Mouse (Mus musculus) liver, embryonic 11.5 days (tissue): ENCODE measurements around the gene Ampd3. TPM values are rescaled to one million over a fixed set of nuclear protein-coding genes. Genes with fewer than 3 reads are reported as not detected.
A peak's percentile ranks its signal among the peaks of the same experiment; 100 is the strongest.

Experiments used
- ATAC-seq: fragments of 200-750 bp; cut with Nextera tagmentation; replicated peaks from 2 replicates; pipeline ENCODE4 v1.8.0; 2017; ENCODE audit warnings: moderate number of reproducible peaks, mild to moderate bottlenecking, moderate TSS enrichment, moderate library complexity; ENCODE audit not compliant: low FRiP score
- DNase-seq: peaks from one replicate; pipeline ENCODE4 v3.0.0-alpha.2; 2017; ENCODE audit warnings: low spot score
- H3K27ac ChIP-seq: fragments of 300-500 bp; sonication (generic); 2 replicates; pipeline ENCODE4 v1.5.1; 2014; ENCODE audit warnings: mild to moderate bottlenecking, low read depth, low read length, control low read depth
- H3K27me3 ChIP-seq: fragments of 300-500 bp; sonication (generic); replicated peaks from 2 replicates; pipeline ENCODE4 v1.6.1; 2014; ENCODE audit warnings: low read length, mixed read lengths; ENCODE audit not compliant: control insufficient read depth, insufficient read depth
- H3K36me3 ChIP-seq: fragments of 300-500 bp; sonication (generic); 2 replicates; pipeline ENCODE4 v1.6.1; 2014; ENCODE audit warnings: mild to moderate bottlenecking, low read length, moderate library complexity, mixed read lengths; ENCODE audit not compliant: control insufficient read depth, insufficient read depth
- H3K4me1 ChIP-seq: fragments of 300-500 bp; sonication (generic); replicated peaks from 2 replicates; pipeline ENCODE4 v1.6.1; 2014; ENCODE audit warnings: low read length, mixed read lengths; ENCODE audit not compliant: control insufficient read depth, insufficient read depth
- H3K4me2 ChIP-seq: fragments of 300-500 bp; sonication (generic); 2 replicates; pipeline ENCODE4 v1.6.1; 2014; ENCODE audit warnings: mild to moderate bottlenecking, control low read depth, moderate library complexity
- H3K4me3 ChIP-seq: fragments of 300-500 bp; sonication (generic); 2 replicates; pipeline ENCODE4 v1.5.1; 2014; ENCODE audit warnings: low read depth, low read length, control low read depth
- H3K9ac ChIP-seq: fragments of 300-500 bp; sonication (generic); 2 replicates; pipeline ENCODE4 v1.6.1; 2014; ENCODE audit warnings: low read depth, low read length, control low read depth
- H3K9me3 ChIP-seq: fragments of 300-500 bp; sonication (generic); 2 replicates; pipeline ENCODE4 v1.6.1; 2016; ENCODE audit warnings: low read length, inconsistent platforms, mixed read lengths; ENCODE audit not compliant: control insufficient read depth
- WGBS: fragments of 180-500 bp; shearing (Covaris S2); extraction: QIAGEN DNeasy Blood & Tissue Kit; methylation state at CpG from one replicate; pipeline ENCODE4 v1.1.7; 2014; 5-methylcytosine and 5-hydroxymethylcytosine counted together
- polyA plus RNA-seq: library from polyadenylated mRNA; unstranded; fragments of >200 nt; fragmentation: Nextera tagmentation; extraction: Ambion mirVana; gene quantifications from 2 replicates; pipeline ENCODE4 v1.2.1, GENCODE M21; 2014

The Ampd3 gene
- polyA plus RNA-seq, 1 experiment from 2014 or later = 41.1 TPM

DNA sequence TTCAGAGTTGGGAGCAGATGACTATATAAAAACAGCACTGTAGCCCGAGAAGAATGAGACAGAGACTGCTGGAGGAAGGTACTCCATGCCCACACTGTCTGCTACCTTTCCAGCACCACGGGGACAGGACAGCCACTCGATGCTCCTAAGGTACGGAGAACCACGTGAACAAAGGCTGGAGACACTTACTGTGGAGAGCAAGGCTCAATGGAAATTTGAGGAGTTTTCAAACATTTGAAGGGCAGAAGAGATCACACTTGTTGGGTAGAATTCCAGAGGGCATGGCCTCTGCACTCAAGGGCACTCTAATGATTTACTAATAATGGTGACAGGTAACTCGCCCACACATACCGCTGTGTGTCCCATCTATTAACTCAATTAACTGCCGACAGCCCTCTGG, 55.1 kb downstream of the Ampd3 start:
- WGBS = 84% methylated on average over 8 of the region's 8 CpGs
- Histone ChIP-seq H3K27me3 (no peaks in the 10 kb centered on the region), H3K27ac (no peak overlapping the region), H3K4me2 (no peak overlapping the region), H3K36me3 (peaks cover 15% of the 10 kb centered on the region), H3K4me1 (peaks cover 31% of the 10 kb centered on the region), H3K9ac (no peak overlapping the region), H3K4me3 (no peak overlapping the region), H3K9me3 (no peaks in the 10 kb centered on the region)
- no peak for ATAC-seq
- DNase-seq = no peak

DNA sequence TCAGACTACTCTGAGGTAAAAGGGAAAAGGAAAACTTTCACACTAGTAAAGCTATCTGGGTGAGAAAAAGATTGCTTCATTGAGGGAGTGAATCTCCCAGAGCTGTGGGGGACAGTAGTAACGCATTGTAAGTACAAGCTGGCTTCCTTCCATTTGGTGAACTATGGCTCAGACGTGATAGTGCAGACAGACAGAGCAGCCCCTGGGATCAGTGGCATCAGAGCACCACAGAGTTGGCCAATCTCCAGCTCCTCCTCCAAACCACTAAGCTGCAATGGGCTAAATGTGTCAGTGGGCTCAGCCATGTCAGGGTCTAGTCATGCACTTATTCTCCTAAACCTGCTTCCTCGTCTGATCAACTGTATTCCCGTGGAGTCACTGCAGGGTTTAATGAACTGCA, 55.6 kb downstream of the Ampd3 start:
- no peaks in the 10 kb centered on the region for H3K27me3 ChIP-seq
- peaks cover 16% of the 10 kb centered on the region for H3K36me3 ChIP-seq
- 57% methylated on average over 4 of the region's 4 CpGs for WGBS
- peaks cover 26% of the 10 kb centered on the region for H3K4me1 ChIP-seq
- no peak overlapping the region for H3K9ac ChIP-seq
- H3K27ac ChIP-seq = no peak overlapping the region
- H3K4me3 ChIP-seq = no peak overlapping the region
- H3K4me2 ChIP-seq = no peak overlapping the region
- ATAC-seq = no peak
- no peak for DNase-seq
- H3K9me3 ChIP-seq = no peaks in the 10 kb centered on the region

DNA sequence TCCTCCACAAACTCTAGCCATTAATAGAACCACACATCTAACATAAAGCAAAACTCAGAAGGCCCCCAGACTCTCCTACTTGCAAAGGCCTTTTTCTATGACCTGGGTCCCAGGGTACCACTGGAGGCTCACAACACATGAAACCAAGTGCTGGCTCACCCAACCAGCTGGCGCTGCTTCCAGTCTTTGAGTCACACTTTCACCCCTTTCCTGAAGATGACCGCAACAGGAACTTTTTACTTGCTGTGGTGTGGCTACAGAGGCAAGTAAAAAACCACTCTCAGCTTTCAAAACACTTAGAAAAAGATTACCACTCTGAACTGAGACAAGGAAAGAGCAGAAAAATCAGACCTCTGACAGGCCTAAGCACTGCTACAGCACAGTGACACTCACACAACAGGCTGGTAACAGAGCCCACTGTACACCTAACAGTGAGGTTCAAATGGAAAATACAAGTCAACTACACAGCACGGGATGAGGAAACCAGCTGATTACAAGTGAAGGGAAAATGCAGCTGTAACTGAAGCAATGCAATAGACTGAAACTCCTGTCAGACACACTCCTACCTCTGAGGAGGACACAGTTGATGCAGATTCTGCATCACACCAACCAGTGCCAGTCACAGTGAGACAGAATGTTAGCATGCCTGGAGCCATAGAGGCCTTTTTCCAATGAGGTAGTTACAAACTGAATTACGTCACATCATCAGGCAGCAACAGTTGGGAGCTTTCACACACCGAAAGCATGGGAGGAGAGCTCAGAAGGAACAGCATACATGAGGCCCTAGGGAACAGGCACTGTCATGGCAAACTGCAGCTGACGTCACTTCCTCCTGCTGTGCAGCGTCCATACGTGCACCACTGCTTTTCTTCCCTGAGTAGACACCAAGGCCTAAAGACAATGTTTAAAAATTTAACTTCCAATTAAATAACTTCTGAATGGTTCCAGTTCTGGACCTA, 56.3 kb downstream of the Ampd3 start:
- H3K4me1 ChIP-seq = peaks cover 22% of the 10 kb centered on the region
- H3K36me3 ChIP-seq = peaks cover 21% of the 10 kb centered on the region
- ATAC-seq = no peak
- H3K4me3 ChIP-seq = no peak overlapping the region
- 86% methylated on average over 8 of the region's 8 CpGs for WGBS
- no peak for DNase-seq
- no peak overlapping the region for H3K4me2 ChIP-seq
- no peaks in the 10 kb centered on the region for H3K27me3 ChIP-seq
- 0 out of 2 replicates have a peak overlapping the region, but pooled peaks have one; percentile 5 for H3K9ac ChIP-seq
- H3K27ac ChIP-seq = no peak overlapping the region
- no peaks in the 10 kb centered on the region for H3K9me3 ChIP-seq

DNA sequence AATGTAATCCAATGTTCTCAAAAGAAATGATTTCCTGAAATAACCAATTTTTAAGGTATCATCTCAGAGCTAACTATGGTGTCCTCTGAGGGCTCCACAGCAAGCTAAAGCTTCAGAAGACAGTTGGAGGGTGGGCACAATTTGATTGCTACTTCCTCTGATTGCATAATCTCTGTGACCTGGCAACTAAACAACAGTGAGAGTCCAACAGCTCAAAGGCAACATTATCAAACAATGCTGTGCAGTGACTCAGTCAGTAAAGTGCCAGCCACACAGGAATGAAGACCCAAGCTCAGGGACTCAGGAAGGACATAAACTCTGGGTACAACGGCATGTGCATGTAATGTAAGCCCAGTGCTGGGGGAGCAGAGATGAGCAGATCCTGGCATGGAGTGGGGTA, 65.0 kb downstream of the Ampd3 start:
- H3K4me2 ChIP-seq = no peak overlapping the region
- no peak overlapping the region for H3K4me3 ChIP-seq
- H3K9me3 ChIP-seq = no peaks in the 10 kb centered on the region
- WGBS = 83% methylated on average over 1 of the region's 1 CpGs
- DNase-seq (no peak), ATAC-seq (no peak)
- no peak overlapping the region for H3K27ac ChIP-seq
- H3K9ac ChIP-seq = no peak overlapping the region
- H3K36me3 ChIP-seq = peaks cover 24% of the 10 kb centered on the region
- H3K4me1 ChIP-seq = no peaks in the 10 kb centered on the region; the same call in 1 of the 2 replicates
- no peaks in the 10 kb centered on the region for H3K27me3 ChIP-seq

DNA sequence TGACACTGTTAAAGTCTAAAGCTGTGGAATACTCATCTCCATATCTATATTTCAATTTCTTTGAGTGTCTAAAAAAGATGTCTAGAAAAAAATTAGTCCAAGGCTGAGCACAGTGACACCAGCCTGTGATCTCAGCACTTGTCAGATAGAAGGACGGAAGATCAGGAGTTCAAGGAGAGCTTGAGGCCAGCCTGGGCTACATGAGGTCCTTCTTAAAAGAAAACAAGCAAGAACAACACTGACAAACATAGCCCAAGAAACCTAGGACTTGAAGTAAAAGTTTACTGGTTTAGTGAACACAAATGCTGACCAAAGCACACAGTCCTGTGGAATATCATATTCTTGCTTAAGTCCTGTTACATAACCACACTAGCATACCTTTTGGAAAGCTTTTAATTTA, 66.0 kb downstream of the Ampd3 start:
- H3K36me3 ChIP-seq = peaks cover 18% of the 10 kb centered on the region
- DNase-seq = no peak
- no peak for ATAC-seq
- H3K4me2 ChIP-seq = no peak overlapping the region
- 88% methylated on average over 1 of the region's 1 CpGs for WGBS
- no peaks in the 10 kb centered on the region; the same call in 1 of the 2 replicates for H3K4me1 ChIP-seq
- no peak overlapping the region for H3K27ac ChIP-seq
- no peaks in the 10 kb centered on the region for H3K9me3 ChIP-seq
- H3K27me3 ChIP-seq = no peaks in the 10 kb centered on the region
- no peak overlapping the region for H3K4me3 ChIP-seq
- no peak overlapping the region for H3K9ac ChIP-seq

DNA sequence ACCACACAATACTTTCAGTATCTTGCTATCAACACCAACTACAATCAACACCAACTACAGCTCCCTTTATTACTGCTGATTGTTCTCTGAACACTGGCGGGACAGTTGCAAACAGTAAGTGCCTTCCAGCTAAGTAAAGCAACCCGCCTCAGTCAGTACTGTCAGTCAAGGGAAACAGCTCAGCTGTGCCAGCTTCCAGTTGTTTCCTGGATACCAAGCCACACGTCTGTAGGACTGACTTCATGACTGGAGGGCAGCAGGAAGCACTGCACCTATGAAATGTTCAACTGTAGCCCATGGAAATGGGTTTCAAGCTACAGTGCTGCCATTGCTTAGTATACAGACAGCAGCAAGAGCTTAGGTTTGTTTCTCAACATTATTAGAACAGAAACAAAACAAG, 66.5 kb downstream of the Ampd3 start:
- no peak for DNase-seq
- no peak overlapping the region for H3K27ac ChIP-seq
- no peak overlapping the region for H3K4me3 ChIP-seq
- no peak overlapping the region for H3K9ac ChIP-seq
- H3K36me3 ChIP-seq = peaks cover 18% of the 10 kb centered on the region
- no peak for ATAC-seq
- no peaks in the 10 kb centered on the region; the same call in 1 of the 2 replicates for H3K4me1 ChIP-seq
- WGBS = 53% methylated on average over 3 of the region's 3 CpGs
- no peaks in the 10 kb centered on the region for H3K9me3 ChIP-seq
- no peak overlapping the region for H3K4me2 ChIP-seq
- no peaks in the 10 kb centered on the region for H3K27me3 ChIP-seq

DNA sequence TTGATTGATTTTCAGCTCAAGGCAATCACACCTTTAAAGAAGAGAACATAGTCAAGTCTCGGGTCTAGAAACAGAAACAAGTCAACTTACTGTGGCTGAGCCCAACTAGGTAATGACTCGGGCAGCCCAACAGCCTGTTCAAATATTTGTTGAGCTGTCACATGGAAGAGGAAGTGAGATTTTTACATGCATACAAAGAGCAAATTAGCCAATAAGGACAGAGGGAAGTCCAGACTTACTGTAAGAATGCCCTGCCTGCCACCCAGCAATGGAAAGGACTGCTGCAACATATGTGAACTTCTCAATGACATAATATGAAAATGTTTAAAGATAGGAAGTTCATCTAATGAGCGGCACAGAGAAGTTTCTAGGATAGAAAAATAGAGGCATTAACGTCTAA, 72.3 kb downstream of the Ampd3 start:
- WGBS = 60% methylated on average over 4 of the region's 4 CpGs
- peak overlapping the region; percentile 20; the same call in 1 of the 2 replicates for H3K4me2 ChIP-seq
- H3K4me3 ChIP-seq = no peak overlapping the region
- H3K27ac ChIP-seq = no peak overlapping the region
- H3K9me3 ChIP-seq = no peaks in the 10 kb centered on the region
- no peak for ATAC-seq
- peaks cover 7% of the 10 kb centered on the region; the same call in 1 of the 2 replicates for H3K36me3 ChIP-seq
- peaks cover 11% of the 10 kb centered on the region; the same call in 1 of the 2 replicates for H3K4me1 ChIP-seq
- no peak overlapping the region for H3K9ac ChIP-seq
- DNase-seq = no peak
- no peaks in the 10 kb centered on the region for H3K27me3 ChIP-seq

DNA sequence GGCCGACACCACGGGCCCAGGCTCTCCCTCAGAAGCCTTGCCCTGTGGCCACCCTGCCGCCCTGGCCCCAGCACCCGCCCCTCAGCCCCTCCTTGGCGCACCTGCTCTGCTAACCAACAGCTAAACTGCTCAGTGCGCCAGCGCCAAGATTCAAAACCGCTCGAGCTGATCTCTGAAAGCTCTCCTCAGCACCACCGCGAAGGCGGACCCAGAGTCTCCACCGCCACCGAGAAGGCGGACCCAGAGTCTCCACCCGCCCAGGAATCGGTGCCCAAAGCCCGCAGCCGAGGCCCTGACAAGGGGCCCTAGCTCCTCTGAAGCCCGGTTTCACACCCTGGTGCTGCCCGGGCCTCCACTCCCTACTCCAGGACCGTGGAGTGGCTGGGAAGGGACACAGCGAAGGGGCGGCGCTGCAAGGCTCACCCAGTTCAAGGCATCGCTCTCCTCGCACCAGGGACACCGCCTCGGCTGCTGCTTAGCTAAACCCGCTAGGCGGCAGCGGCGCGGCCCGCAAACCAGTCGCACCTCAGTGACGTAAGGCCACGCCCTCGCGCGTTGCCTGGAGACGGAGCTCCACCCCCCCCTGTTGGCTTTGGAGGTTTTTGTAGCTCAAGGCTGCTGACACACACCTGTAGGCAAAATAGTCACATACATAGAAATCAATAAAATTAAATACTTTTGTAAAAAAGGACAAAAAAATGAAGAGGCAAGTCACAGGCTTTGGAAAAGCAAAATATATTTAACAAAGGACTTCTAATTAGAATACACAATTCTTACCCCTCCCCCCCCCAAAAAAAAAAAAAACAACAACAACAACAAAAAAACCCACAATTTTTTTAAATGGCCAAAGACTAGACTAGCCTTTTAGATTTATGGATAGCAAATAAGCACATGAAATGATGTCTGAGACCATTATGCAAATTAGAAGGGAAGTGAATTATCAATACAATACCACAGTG, 76.2 kb downstream of the Ampd3 start, which contains the start of gene Rnf141:
Gene Rnf141, minus strand, starts transcription at position 542 of the 959 bp plus-strand sequence.
- peak within 1 kb of the TSS; percentile 97 for H3K27ac ChIP-seq
- H3K4me1 ChIP-seq = peaks cover 16% of the 10 kb centered on the region; the same call in 1 of the 2 replicates
- under 1% methylated on average over 42 of the region's 42 CpGs for WGBS
- peaks cover 2% of the 10 kb centered on the region; the same call in 1 of the 2 replicates for H3K36me3 ChIP-seq
- peak within 1 kb of the TSS; percentile 86 for H3K4me2 ChIP-seq
- peak within 1 kb of the TSS; percentile 87 for H3K4me3 ChIP-seq
- ATAC-seq = peak; percentile 86
- no peaks in the 10 kb centered on the region for H3K9me3 ChIP-seq
- DNase-seq = peak; percentile 96
- no peaks in the 10 kb centered on the region for H3K27me3 ChIP-seq
- H3K9ac ChIP-seq = peak within 1 kb of the TSS; percentile 89
